Mouse (Mus musculus) effector memory CD4-positive, alpha-beta T cell, adult 7 months (primary cell): ENCODE data around the gene Zfp961. TPM values are rescaled to one million over a fixed set of nuclear protein-coding genes. Genes with fewer than 3 reads are reported as not detected.

ENCODE experiments used
- polyA plus RNA-seq: library from polyadenylated mRNA; unstranded; fragments of 100-300 nt; shearing (Covaris generic); gene quantifications from one replicate; pipeline ENCODE4 v1.2.1, GENCODE M21; 2017

Zfp961 gene
- polyA plus RNA-seq, result 5.4 TPM

GRCm38 (mm10) chr8:71950482-71951221 lies at the start of gene Zfp961:
Gene Zfp961 (plus strand): TSS chr8:71951038.

GRCm38 (mm10) chr8:71908309-71909261 lies 42.3 kb upstream of the Zfp961 start, which contains the start of the genes Zfp882 and Zfp617:
Gene Zfp882 (plus strand): TSS chr8:71908608.
Gene Zfp617 (plus strand): TSS chr8:71908635.

GRCm38 (mm10) chr8:72009473-72009872 lies 58.6 kb downstream of the Zfp961 start, which contains the start of gene Cyp4f18:
Gene Cyp4f18 (minus strand): TSS chr8:72009626.

GRCm38 (mm10) chr8:72040918-72041317 lies 90.1 kb downstream of the Zfp961 start, which contains the start of gene Olfr372:
Gene Olfr372 (plus strand): TSS chr8:72041218.

Other genes starting within 250 kb of the Zfp961 start
- gene B3gnt3, start 249.2 kb upstream of the Zfp961 start, polyA plus RNA-seq, result 2.9 TPM
- 169 TPM for gene Fcho1, start 225.3 kb upstream of the Zfp961 start, polyA plus RNA-seq
- gene Zfp709, start 69.0 kb upstream of the Zfp961 start, polyA plus RNA-seq, result 1.7 TPM
- gene Zfp882, start 42.4 kb upstream of the Zfp961 start, polyA plus RNA-seq, result 3.0 TPM
- gene Zfp617, start 42.4 kb upstream of the Zfp961 start, polyA plus RNA-seq, result 8.9 TPM
- gene Cyp4f18, start 58.6 kb downstream of the Zfp961 start, polyA plus RNA-seq, result not detected
- gene Olfr372, start 90.2 kb downstream of the Zfp961 start, polyA plus RNA-seq, result 0.30 TPM
- gene Olfr373, start 132.1 kb downstream of the Zfp961 start, polyA plus RNA-seq, result 0.77 TPM
- gene Olfr374, start 156.0 kb downstream of the Zfp961 start, polyA plus RNA-seq, result not detected
- gene Tpm4, start 183.9 kb downstream of the Zfp961 start, polyA plus RNA-seq, result 615 TPM
- gene Rab8a, start 210.2 kb downstream of the Zfp961 start, polyA plus RNA-seq, result 294 TPM
- gene Hsh2d, start 238.6 kb downstream of the Zfp961 start, polyA plus RNA-seq, result 9.4 TPM